Mouse (Mus musculus): ENCODE measurements around the gene Ptprs.
A peak's percentile ranks its signal among the peaks of the same experiment; 100 is the strongest.

Ptprs gene

DNA sequence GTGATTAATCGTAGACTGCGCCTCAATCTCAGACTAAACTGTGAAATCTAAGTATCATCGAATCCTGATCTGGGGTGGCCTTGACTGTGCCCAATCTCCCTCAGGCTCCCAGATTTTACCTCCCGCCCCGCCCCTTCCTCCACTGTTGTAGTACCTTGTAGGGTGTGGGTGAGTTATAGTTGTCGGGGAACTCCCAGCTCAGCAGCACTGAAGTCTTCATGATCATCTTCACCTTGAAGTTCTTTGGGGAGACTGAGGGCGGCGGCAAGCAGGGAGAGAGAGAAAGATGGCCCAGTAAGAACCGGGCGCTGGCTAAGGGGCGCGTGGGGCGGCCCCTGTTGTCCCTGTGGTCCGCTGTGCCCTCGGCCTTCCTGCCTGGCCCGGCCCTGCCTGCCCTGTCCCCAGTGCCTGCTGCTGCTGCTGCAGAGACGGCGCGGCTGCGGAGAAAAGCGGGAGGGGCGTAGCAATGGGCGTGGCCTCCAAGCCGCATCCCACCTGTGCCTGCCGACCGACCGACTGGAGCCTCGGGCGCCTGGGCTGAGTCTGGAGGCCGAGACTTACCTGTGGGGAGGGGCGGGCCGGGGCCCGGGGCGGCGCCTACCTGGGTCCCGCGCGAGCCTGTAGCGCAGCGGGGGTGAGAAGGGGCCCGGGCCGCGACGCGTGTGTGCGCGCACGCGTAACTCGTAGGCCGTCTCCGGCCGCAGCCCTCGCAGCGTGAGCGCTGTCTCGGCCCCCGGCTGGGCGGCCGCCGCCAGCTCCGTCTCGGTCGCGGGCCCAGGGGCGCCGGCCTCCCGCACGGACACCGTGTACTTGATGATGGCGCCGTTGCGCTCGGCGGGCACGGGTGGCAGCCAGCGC is 51.3 kb downstream of the Ptprs start:
- DNase-seq (ENCODE audit: low spot score in 2 of 2), result peak; percentile 33 to 39

DNA sequence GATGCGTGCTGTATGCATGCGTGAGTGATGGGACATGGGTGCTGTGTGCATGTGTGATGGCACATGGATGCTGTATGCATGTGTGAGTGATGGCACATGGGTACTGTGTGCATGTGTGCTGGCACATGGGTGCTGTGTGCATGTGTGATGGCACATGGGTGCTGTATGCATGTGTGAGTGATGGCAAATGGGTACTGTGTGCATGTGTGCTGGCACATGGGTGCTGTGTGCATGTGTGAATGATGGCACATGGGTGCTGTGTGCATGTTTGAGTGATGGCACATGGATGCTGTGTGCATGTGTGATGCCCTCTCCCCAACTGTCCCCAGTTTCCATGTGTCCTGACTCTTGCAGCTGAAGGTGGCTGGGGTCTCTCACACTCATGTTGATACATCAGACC is 56.3 kb downstream of the Ptprs start:
- DNase-seq (ENCODE audit: low spot score in 2 of 2), result no peak

DNA sequence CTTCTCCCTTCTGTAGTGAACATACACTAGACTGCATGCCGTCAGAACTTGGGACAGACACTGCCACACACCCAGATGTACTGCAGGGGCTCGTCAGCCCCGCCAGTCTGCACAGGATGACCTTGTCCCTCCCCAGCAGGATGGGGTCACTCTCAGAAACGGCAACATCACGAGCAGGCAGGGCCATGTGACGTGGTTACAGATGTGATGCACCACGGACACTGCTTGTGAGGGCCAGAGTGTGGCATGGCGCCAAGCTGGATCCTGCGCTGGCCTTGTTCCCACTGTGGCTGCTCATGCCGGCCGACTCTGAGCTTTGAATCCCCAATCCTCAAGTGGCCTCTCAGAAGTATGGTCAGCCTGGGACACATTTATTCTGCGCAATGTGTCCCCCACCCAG is 58.0 kb downstream of the Ptprs start:
- no peak for DNase-seq (ENCODE audit: low spot score in 2 of 2)

DNA sequence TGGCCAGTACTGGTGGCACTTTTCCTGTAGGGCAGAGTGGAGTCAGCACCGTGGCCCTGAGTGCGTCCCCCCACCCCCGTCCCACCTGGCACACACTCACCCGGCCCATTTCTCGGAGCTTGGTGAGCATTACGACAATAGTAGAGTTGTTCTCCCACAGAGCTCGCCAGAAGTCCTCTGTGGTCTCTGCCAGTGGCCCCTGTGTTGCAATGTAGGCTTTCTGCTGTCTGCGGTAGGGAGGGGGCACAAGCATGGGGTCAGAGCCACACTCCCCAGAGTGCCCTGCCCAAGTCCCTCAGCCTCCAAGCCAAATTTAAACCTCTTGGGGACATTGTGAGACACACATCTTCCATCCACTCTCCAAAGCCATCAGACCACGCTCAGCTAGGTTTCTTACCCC is 61.5 kb downstream of the Ptprs start:
- no peak for DNase-seq (ENCODE audit: low spot score in 2 of 2)

DNA sequence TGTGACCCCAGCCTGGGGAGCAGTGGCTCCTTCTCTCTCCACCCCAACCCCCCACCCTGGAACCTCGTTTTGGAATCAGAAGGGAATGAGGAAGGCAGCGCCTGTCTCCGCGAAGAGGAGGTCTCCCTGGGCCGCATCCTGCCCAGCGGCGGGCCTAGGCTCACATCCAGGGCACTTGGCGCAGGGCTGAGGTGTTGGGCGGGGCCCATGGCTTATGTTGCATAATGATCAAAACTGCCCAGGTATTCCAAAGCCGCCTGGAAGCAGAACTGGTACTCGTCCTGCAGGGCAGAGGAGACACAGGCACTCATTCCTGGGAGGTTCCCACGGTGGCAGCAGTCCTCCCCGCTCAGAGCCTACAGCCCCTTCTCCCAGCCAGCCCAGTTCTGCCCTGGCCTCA is 63.2 kb downstream of the Ptprs start:
- no peak for DNase-seq (ENCODE audit: low spot score in 2 of 2)

DNA sequence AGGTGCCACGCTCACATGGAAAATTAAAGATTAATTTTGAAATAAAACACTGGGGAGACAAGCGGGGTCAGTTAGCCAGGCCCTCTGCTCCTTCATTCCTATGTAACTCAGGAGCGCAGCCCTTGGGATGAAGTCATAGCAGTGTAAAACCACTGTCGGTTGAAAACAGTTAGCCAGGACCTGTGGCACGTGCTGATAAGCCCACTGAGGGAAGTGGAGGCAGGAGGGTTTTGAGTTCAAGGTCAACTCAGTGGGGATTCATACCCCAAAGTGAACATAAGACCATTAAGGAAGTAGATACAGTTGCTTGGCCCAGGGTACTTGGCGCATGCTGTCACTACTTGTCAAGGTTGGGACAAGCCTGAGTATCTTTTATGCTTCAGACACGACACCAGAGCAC is 64.8 kb downstream of the Ptprs start:
- DNase-seq (ENCODE audit: low spot score in 2 of 2), result no peak

DNA sequence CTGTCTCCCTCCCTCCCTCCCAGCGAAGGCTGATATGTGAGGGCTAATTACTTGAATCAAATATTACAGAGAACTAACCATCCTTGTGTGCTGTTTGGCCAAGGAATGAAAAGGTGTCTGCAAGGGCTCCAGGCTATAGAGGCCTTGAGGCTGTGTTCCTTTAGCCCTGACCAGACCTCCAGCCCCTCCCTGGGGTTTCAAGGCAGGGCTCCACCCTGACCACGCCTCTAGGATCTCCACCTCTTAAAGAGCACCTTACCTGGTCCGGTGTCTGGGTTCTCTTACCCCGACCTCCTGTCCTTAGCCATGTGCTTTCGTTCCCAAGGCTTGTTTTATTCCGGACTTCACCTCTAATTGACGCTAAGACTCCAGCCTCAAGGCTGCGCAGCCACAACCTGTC is 66.5 kb downstream of the Ptprs start:
- DNase-seq (ENCODE audit: low spot score in 2 of 2), result no peak

DNA sequence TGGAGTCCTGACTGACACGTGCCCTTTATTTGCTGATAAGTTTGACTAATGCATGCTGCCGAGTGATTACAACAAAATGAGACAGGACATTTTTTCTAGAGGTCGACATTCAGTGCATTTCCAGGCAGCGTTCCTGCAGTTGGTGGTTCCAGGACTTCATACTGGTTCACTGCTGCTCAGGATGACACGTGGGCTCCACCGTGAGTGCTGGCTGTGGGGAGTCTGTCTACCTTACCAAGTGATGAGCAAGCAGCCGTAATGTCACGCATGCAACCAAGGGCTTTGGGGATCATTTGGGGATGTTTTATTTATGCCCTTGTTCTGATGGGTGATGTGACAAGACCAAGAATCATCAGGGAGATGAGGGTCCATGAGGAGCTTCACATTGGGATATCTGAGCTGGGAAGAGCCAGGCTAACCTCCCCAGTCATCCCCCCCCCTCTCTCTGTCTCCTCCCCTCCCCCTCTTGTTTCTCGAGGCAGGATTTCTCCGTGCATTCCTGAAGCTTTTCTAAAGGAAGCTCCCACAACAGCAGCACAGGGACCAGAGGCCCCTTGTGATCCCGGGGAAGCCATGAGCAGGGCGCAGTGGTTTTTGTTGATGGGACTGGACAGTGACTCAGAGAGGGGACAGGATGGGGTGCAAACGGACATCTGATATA is 67.2 kb downstream of the Ptprs start:
- DNase-seq (ENCODE audit: low spot score in 2 of 2), result no peak

DNA sequence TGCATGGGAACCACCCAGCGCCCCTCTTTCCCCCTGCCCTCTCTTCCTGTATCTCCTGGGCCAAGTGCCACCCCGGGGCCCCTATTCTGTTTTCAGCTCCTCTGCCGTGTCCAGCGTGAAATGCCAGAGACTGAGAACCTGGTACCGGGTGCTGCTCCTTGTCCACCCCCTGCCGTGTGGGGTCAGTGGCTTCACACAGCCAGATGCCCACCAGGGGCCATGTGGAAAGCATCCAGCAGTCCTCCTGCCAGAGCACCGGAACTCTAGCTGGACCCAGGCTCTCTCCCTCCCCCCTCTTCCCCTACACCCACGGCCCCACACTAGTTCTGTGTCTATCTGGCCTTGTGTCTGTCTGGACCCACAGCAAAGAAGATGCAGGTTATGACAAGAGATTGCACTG is 68.9 kb downstream of the Ptprs start:
- no peak for DNase-seq (ENCODE audit: low spot score in 2 of 2)

DNA sequence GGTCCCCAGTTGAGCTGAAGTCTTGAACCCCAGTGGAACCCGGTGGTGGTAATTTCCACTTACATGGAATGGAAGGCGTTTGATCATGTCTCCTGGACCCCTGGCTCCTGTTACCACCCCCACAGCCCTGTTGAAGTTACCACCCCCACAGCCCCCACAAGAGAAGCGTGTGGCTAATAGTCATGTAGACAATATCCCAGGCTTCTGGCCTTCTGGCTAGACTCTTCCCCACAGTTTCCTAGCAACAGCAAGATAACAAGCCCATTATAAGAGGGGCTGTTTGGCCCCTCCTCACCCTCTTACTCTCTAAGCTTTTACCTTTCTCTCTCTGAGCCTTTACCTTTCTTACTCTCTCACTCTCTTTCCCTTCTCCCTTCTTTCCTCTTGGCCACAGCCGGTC is 69.4 kb downstream of the Ptprs start:
- no peak for DNase-seq (ENCODE audit: low spot score in 2 of 2)

DNA sequence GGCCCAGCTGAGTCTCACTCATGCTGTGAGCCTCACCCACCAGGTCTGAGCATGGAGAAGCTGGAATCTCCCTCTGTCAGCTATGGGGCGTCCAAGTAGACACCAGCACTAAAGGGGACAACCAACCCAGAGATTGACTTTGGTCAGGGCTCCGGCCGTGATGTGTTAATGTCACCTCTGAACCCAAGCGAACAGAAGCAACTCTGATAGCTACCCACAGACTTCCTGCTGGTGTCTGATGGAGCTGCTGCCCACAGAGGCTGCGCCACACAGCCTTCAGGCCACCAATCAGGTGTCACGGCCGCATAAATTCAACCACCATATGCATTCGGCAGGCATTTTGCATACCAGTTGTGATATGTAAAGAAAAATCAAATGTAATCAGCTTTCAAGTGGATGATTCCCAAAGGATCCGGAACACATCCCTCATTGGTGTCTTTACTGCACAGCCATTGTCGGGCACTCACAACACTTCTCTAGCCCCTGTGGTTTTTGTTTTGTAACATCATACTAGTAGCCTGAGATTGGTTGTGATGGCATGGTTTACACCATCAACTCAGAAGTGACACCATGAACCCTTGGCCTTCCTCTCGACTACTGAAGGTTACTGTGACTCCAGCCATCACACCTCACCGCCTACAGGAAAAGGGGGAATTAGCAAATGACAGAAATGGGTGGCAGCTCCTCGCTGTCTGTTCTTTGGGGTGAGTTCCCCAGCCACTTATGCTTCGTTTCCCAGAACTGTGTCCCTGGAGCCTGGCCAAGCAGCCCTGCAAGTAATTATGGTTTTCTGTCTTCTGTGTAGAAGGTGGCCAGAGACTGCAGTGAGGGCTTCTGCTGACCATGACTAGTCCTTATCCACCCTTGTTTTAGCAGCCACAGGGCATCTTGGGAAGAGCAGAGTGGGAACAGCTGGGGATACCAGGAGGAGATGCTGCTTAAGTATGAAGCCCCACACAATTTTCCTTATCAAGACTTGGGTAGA is 70.1 kb downstream of the Ptprs start:
- no peak for DNase-seq (ENCODE audit: low spot score in 2 of 2)

DNA sequence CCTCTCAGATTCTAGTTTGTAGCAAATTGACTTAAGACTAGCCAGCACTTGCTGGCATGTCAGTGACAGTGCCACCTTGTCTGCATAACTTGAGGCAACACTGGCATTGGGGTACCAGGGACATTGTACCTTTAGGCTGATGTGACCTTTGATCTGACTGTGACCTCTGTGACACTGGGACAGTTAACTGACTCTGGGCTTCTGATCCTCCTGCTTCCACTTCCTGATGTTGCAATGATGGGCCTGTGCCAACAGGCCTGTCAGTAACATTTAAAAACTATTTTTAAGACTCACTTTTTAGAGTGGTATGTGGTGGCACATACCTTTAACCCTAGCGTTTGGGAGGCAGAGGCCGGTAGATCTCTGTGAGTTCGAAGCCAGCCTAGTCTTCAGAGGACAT is 70.9 kb downstream of the Ptprs start:
- DNase-seq (ENCODE audit: low spot score in 2 of 2), result no peak

DNA sequence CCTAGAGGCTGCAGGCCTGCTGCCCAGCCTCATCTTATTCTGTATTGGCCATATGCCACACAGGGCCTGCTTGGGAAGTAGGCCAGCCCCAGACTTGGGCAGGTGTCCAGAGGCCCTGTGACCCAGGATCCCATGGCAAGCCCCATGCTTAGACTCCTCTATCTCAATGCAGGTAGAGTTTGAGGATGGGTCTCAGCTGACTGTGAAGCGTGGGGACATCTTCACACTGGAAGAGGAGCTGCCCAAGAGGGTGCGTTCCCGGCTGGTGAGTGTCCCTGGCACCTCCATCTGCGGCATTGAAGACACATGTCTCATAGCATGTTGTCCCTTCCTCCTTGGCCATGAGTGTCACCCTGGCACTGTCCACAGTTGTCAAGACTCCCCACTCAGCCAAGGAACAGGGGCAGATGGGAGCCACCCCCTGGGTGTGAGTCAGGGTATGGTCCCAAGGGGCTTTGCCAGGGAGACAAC is 75.2 kb downstream of the Ptprs start:
- no peak for DNase-seq (ENCODE audit: low spot score in 2 of 2)

DNA sequence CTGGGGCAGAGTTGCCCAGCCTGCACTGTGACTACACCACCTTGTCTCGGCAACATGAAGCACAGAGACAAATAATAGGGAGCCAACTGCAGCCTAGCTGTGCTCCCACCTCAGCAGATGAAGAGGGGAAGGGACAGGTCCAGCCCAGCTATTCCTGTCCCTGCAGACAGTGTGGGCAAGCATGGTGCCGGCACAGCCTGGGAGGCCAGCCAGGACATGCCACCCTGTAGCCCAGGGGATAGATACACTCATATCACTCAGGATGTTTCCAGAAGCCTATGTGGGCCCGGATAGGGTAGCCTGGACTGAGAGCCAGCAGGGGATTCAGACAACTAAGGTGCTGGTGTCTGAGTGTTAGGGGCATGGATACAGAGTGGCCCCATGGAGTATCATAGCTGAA is 76.1 kb downstream of the Ptprs start:
- no peak for DNase-seq (ENCODE audit: low spot score in 2 of 2)

DNA sequence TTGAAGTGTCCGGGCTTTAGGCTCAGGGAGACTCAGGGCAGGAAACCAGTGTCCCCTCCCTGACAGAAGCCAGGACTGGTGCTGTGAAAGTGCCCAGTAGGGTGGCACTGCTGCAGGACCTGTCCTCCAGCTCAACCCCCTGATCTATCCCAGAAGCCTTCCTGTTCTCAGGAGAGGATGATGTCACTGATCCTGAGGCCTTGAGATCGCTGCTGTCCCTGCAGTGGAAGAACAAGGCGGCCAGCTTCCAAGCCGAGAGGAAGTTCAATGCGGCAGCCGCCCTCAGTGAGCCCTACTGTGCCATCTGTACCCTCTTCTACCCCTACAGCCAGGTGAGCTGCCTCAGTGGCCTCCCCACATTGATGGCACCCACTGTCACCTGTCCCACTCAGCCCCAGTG is 80.2 kb downstream of the Ptprs start:
- no peak for DNase-seq (ENCODE audit: low spot score in 2 of 2)

DNA sequence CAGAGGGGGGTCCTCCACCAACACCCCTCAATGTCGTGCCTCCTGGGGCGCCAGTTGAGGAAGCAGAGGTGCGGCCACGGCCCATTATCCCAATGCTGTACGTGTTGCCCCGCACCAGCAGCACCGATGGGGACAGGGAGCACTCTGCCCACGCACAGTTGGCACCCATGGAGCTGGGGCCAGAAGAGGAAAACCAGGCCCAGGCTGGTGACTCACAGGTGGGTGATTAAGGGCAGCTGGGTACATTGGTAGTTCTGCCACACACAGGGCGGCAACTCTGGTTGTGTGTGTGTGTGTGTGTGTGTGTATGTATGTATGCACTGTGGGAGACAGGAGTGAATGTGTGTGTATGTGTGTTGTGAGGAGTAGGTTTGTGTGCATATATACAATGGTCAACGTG is 82.4 kb downstream of the Ptprs start:
- DNase-seq (ENCODE audit: low spot score in 2 of 2), result no peak

DNA sequence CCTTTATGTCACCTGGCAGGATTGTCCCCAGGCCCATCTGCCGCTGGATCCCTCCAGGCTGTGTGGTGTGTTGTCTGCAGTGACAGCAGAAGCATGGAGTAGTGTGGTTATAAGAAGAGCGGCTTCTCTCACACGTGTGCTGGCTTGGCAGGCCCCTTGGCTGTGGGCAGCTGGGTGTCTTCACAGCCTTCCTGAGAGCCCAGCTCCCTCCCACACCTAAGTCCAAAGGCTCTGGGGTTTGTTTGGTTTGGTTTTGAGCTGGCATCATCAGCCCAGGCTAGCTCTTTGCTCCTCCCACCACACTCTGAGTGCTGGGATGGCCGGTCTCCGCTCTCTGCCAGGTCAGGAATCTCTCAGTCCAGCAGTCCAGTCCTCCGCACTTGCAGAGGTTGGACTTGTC is 83.0 kb downstream of the Ptprs start:
- no peak for DNase-seq (ENCODE audit: low spot score in 2 of 2)

DNA sequence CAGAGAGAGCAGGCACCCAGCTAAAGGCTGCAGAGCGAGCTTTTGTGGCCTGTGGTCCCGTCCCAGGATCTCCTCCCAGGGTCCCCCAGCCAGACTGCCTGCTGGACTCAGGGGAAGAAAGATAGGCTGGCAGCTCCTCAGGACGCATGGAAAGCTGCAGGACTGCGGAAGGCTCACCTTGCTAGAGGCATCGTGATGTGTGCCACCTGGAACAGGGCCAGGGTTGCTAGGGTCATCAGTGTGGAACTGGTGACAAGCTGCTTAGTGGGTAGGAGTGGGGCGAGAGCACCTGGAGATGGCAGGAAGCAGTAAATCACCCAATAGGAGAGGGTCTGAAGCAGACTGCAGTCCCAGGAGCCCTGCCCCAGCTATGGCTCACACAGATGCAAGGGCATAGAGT is 88.7 kb downstream of the Ptprs start:
- DNase-seq (ENCODE audit: low spot score in 2 of 2), result no peak

DNA sequence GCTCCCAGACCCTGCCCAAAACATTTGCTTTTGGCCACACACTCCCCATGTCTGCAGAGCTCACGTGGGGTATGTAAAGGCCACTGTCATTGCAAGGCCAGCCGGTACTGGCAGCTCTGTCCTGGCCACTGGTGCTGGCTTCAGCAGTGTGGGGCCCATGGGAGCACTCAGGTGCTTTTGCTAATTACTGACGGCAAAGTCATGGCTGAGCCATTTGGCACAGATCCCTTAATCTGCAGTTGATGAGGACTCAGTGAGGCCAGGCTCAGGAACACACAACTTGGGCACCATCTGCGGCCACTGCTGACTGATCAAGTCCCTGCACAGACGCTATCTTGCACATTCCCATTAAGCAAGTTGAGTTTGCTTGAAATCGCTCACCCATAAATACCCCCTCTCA is 91.4 kb downstream of the Ptprs start:
- DNase-seq (ENCODE audit: low spot score in 2 of 2), result no peak

DNA sequence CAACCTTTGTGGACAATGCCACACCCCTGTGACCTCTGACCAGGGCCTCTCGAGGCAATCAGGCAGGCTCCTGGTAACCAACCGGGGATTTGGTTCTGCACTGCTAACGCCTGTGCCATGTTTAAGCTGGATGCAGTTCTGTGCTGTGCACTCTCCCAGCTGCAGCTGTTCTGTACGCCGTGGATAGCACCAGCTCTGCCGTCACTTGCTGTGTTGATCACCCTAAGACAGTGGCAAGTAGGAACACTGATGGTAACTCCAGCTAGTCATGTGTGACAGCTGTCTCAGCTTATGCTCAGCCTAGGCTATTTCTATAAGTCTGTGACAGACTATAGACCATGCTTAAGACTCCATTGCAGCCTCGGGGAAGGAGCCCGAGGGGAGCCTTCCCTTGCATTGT is 93.3 kb downstream of the Ptprs start:
- DNase-seq (ENCODE audit: low spot score in 2 of 2), result no peak

DNA sequence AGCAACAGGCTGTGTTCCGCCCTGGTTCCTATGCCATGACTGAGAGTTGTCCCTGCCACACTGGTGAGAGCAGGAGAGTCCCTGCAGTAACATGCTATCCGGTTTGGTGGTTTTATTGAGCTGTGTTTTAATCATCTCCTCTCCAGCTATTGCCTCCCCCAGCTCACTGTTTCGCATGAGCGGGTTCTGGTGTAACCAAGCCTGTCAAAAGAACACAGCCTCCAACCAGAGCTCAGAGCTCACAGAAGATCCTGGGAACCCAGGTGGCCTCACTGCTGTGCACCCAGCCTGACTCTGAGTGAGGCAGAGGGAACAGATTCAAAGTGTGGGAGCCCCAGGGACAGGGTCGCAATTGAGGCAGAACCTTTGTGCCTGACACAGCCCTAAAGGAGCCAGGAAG is 95.1 kb downstream of the Ptprs start:
- no peak for DNase-seq (ENCODE audit: low spot score in 2 of 2)

DNA sequence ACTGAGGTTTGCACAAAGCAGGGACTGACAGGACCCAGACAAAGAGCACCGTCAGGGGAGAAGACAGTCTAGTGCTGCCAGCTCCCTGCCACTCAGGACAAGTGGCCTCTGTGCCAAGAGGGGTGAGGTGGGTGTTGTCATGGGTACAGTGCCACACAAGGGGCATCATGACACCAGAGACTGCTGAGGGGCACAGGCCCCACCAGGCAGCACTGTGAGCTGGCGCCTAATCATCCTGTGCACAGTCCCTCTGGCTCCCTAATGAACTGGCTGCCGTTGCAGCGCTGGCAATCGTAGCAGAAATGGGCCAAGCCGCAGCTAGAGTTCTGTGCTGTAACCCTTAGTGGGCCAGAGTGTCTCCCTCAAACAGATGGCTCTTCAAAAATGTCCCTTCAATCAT is 96.0 kb downstream of the Ptprs start:
- DNase-seq (ENCODE audit: low spot score in 2 of 2), result no peak
